Mouse (Mus musculus) natural killer cell, adult 2 months (primary cell): ENCODE data around the gene Inpp5k.
"Not testable (repeated sequence)": the region's sequence is repeated elsewhere in the genome, so short reads cannot be mapped to it uniquely, and the experiment has no call there.

ENCODE experiments used
- DNase-seq, 2 experiments: peaks; one replicate each; pipeline ENCODE4 v3.0.0; 2022; ENCODE audit warnings: low spot score in 2 of 2

Inpp5k gene

GRCm38 (mm10) chr11:75630645-75631229 lies at the start of gene Inpp5k:
Inpp5k (plus strand) TSS chr11:75630988.
- peak; percentile 94 to 95 for DNase-seq

GRCm38 (mm10) chr11:75581495-75582149 lies 49.2 kb upstream of the Inpp5k start:
- no peak for DNase-seq

GRCm38 (mm10) chr11:75583521-75583920 lies 47.3 kb upstream of the Inpp5k start:
- no peak for DNase-seq

GRCm38 (mm10) chr11:75585061-75585460 lies 45.7 kb upstream of the Inpp5k start:
- DNase-seq, result no peak

- DNase-seq, result no peak
Observed at GRCm38 (mm10) chr11:75585978-75586377, 44.8 kb upstream of the Inpp5k start.

- no peak for DNase-seq
Observed at GRCm38 (mm10) chr11:75586963-75587362, 43.8 kb upstream of the Inpp5k start.

- peak; percentile 91 to 93 for DNase-seq
Observed at GRCm38 (mm10) chr11:75587493-75588284, 43.1 kb upstream of the Inpp5k start, which contains the start of gene Pitpna. Pitpna (plus strand) TSS chr11:75588097.

- no peak for DNase-seq
Observed at GRCm38 (mm10) chr11:75588285-75588941, 42.4 kb upstream of the Inpp5k start.

- DNase-seq, result no peak
Observed at GRCm38 (mm10) chr11:75592612-75593011, 38.2 kb upstream of the Inpp5k start.

- peak; percentile 51 to 55 for DNase-seq
Observed at GRCm38 (mm10) chr11:75594431-75594830, 36.4 kb upstream of the Inpp5k start.

GRCm38 (mm10) chr11:75595404-75595803 lies 35.4 kb upstream of the Inpp5k start:
- no peak for DNase-seq

GRCm38 (mm10) chr11:75595816-75596215 lies 35.0 kb upstream of the Inpp5k start:
- DNase-seq, result no peak

GRCm38 (mm10) chr11:75596726-75597255 lies 34.0 kb upstream of the Inpp5k start:
- DNase-seq, result no peak

GRCm38 (mm10) chr11:75598004-75598403 lies 32.8 kb upstream of the Inpp5k start:
- peak; percentile 24 to 54 for DNase-seq

- DNase-seq, result not testable (repeated sequence)
Observed at GRCm38 (mm10) chr11:75599802-75600201, 31.0 kb upstream of the Inpp5k start.

GRCm38 (mm10) chr11:75604826-75605225 lies 26.0 kb upstream of the Inpp5k start:
- no peak for DNase-seq

- DNase-seq, result no peak
Observed at GRCm38 (mm10) chr11:75605318-75605717, 25.5 kb upstream of the Inpp5k start.

- DNase-seq, result no peak
Observed at GRCm38 (mm10) chr11:75608776-75609175, 22.0 kb upstream of the Inpp5k start.

GRCm38 (mm10) chr11:75610021-75610420 lies 20.8 kb upstream of the Inpp5k start:
- DNase-seq, result no peak

- no peak for DNase-seq
Observed at GRCm38 (mm10) chr11:75614769-75615168, 16.0 kb upstream of the Inpp5k start.

- no peak for DNase-seq
Observed at GRCm38 (mm10) chr11:75615556-75615955, 15.2 kb upstream of the Inpp5k start.

GRCm38 (mm10) chr11:75619133-75619532 lies 11.7 kb upstream of the Inpp5k start:
- DNase-seq, result peak in 1 of 2 experiments; percentile 48
